Mouse (Mus musculus): ENCODE measurements at regions not wholly inside any gene's neighbourhood (a gene's known extent, or its start where the extent isn't known, plus 50 kb on each side); places are given as distances from the start of the nearest gene placed in this dataset.

GRCm38 (mm10) chr2:106553666-106554065, 139.4 kb upstream of the Mpped2 start:
- H3K4me2 ChIP-seq = no peak overlapping the region
- WGBS = 80% methylated on average over 5 of the region's 5 CpGs
- no peak for ATAC-seq (ENCODE audit: insufficient number of reproducible peaks, insufficient read depth, low FRiP score, low TSS enrichment, low read depth)
- no peak overlapping the region for H3K9ac ChIP-seq
- no peaks in the 10 kb centered on the region for H3K27me3 ChIP-seq
- H3K4me1 ChIP-seq = 0 out of 2 replicates have a peak, but pooled peaks cover 2% of the 10 kb centered on the region
- no peak overlapping the region for H3K27ac ChIP-seq
- H3K4me3 ChIP-seq = no peak overlapping the region
- no peaks in the 10 kb centered on the region for H3K36me3 ChIP-seq
- H3K9me3 ChIP-seq = no peaks in the 10 kb centered on the region

GRCm38 (mm10) chr2:106561571-106562090, 131.4 kb upstream of the Mpped2 start:
- 75% methylated on average over 3 of the region's 3 CpGs for WGBS
- no peak for ATAC-seq (ENCODE audit: insufficient number of reproducible peaks, insufficient read depth, low FRiP score, low TSS enrichment, low read depth)
- H3K9me3 ChIP-seq = no peaks in the 10 kb centered on the region

DNA sequence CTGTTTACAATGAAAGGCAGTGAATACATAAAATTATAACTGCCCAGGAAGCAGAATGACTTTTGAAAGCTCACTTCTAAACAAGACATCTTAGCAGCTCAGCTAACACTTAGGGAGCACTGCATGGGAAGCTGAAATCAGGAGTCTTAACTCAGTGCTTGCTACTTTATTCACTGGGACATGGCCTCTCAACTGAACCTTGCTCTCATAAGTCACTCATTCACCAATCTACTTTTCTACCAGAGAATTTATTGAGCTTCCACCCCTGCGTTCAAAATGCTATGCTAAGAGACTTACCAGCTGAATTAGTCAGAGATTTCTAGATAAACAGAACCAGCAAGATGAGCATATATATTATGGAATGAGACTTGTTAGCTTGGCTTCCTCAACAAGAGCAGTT, 122.8 kb upstream of the Mpped2 start:
- ATAC-seq (ENCODE audit: insufficient number of reproducible peaks, insufficient read depth, low FRiP score, low TSS enrichment, low read depth) = no peak
- Histone ChIP-seq H3K9ac (no peak overlapping the region), H3K36me3 (no peaks in the 10 kb centered on the region), H3K27me3 (no peaks in the 10 kb centered on the region), H3K4me2 (no peak overlapping the region), H3K27ac (no peak overlapping the region), H3K4me3 (no peak overlapping the region), H3K4me1 (no peaks in the 10 kb centered on the region), H3K9me3 (no peaks in the 10 kb centered on the region)
- 82% methylated on average over 1 of the region's 1 CpGs for WGBS

More at GRCm38 (mm10) chr2:106561571-106562090, 131.4 kb upstream of the Mpped2 start:
- Histone ChIP-seq H3K27ac (no peak overlapping the region), H3K36me3 (no peaks in the 10 kb centered on the region), H3K4me3 (no peak overlapping the region), H3K4me1 (no peaks in the 10 kb centered on the region), H3K4me2 (no peak overlapping the region), H3K9ac (no peak overlapping the region), H3K27me3 (no peaks in the 10 kb centered on the region)

GRCm38 (mm10) chr2:106571346-106571745, 121.7 kb upstream of the Mpped2 start:
- H3K36me3 ChIP-seq = no peaks in the 10 kb centered on the region
- no peaks in the 10 kb centered on the region for H3K9me3 ChIP-seq
- no peak for ATAC-seq (ENCODE audit: insufficient number of reproducible peaks, insufficient read depth, low FRiP score, low TSS enrichment, low read depth)
- no peak overlapping the region for H3K27ac ChIP-seq
- H3K9ac ChIP-seq = no peak overlapping the region
- no peak overlapping the region for H3K4me3 ChIP-seq
- H3K4me1 ChIP-seq = peaks cover 1% of the 10 kb centered on the region
- H3K4me2 ChIP-seq = no peak overlapping the region
- 87% methylated on average over 3 of the region's 3 CpGs for WGBS
- no peaks in the 10 kb centered on the region for H3K27me3 ChIP-seq

GRCm38 (mm10) chr2:106571913-106572312, 121.2 kb upstream of the Mpped2 start:
- WGBS = 43% methylated on average over 2 of the region's 2 CpGs

GRCm38 (mm10) chr2:106576746-106577323, 116.2 kb upstream of the Mpped2 start:
- Histone ChIP-seq H3K4me1 (peaks cover 26% of the 10 kb centered on the region), H3K9ac (no peak overlapping the region), H3K9me3 (no peaks in the 10 kb centered on the region), H3K4me3 (no peak overlapping the region), H3K36me3 (no peaks in the 10 kb centered on the region), H3K27ac (0 out of 2 replicates have a peak overlapping the region, but pooled peaks have one; percentile 28), H3K4me2 (no peak overlapping the region), H3K27me3 (no peaks in the 10 kb centered on the region)
- ATAC-seq (ENCODE audit: insufficient number of reproducible peaks, insufficient read depth, low FRiP score, low TSS enrichment, low read depth) = no peak
- WGBS = 12% methylated on average over 4 of the region's 4 CpGs

More at GRCm38 (mm10) chr2:106571913-106572312, 121.2 kb upstream of the Mpped2 start:
- Histone ChIP-seq H3K4me2 (no peak overlapping the region), H3K27me3 (no peaks in the 10 kb centered on the region), H3K4me3 (no peak overlapping the region), H3K27ac (no peak overlapping the region), H3K36me3 (no peaks in the 10 kb centered on the region), H3K4me1 (peaks cover 7% of the 10 kb centered on the region), H3K9ac (no peak overlapping the region), H3K9me3 (no peaks in the 10 kb centered on the region)
- no peak for ATAC-seq (ENCODE audit: insufficient number of reproducible peaks, insufficient read depth, low FRiP score, low TSS enrichment, low read depth)

GRCm38 (mm10) chr2:106578062-106578461, 115.0 kb upstream of the Mpped2 start:
- ATAC-seq (ENCODE audit: insufficient number of reproducible peaks, insufficient read depth, low FRiP score, low TSS enrichment, low read depth) = no peak
- Histone ChIP-seq H3K9me3 (no peaks in the 10 kb centered on the region), H3K27me3 (no peaks in the 10 kb centered on the region), H3K4me3 (no peak overlapping the region), H3K27ac (no peak overlapping the region), H3K9ac (no peak overlapping the region), H3K4me2 (no peak overlapping the region), H3K4me1 (peaks cover 29% of the 10 kb centered on the region), H3K36me3 (no peaks in the 10 kb centered on the region)
- WGBS = 61% methylated on average over 1 of the region's 1 CpGs

- Histone ChIP-seq H3K4me2 (no peak overlapping the region), H3K27me3 (no peaks in the 10 kb centered on the region), H3K4me1 (peaks cover 29% of the 10 kb centered on the region), H3K36me3 (no peaks in the 10 kb centered on the region), H3K9ac (no peak overlapping the region), H3K4me3 (no peak overlapping the region), H3K9me3 (no peaks in the 10 kb centered on the region), H3K27ac (peak overlapping the region; percentile 34; the same call in 1 of the 2 replicates)
- WGBS = 23% methylated on average over 5 of the region's 5 CpGs
- ATAC-seq (ENCODE audit: insufficient number of reproducible peaks, insufficient read depth, low FRiP score, low TSS enrichment, low read depth) = no peak; the same call in 1 of the 2 replicates
Measured at GRCm38 (mm10) chr2:106580663-106581062, 112.4 kb upstream of the Mpped2 start.

DNA sequence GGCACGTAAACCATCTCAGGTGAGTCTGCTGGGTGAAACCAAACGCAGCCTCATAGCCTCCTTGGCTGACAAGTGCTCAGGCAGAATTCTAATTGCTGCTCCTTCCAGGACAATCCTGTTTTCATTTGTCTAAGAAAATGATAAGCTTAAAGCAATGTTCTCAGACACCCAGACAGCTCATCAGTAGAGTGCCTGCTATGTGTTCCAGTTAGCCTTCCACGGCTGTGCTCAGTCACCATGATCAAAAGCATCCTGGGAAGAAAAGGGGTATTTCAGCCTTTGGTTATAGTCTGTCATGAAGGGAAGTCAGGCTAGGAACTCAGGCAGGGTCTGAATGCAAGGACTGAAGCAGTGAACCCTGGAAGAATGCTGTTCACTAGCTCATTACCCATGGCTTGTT, 71.8 kb upstream of the Mpped2 start:
- H3K9me3 ChIP-seq = no peaks in the 10 kb centered on the region
- H3K4me3 ChIP-seq = no peak overlapping the region
- no peak for ATAC-seq (ENCODE audit: insufficient number of reproducible peaks, insufficient read depth, low FRiP score, low TSS enrichment, low read depth)
- H3K36me3 ChIP-seq = no peaks in the 10 kb centered on the region
- H3K27me3 ChIP-seq = no peaks in the 10 kb centered on the region
- no peaks in the 10 kb centered on the region; the same call in 1 of the 2 replicates for H3K4me1 ChIP-seq
- no peak overlapping the region for H3K4me2 ChIP-seq
- H3K27ac ChIP-seq = no peak overlapping the region
- H3K9ac ChIP-seq = no peak overlapping the region
- 85% methylated on average over 3 of the region's 3 CpGs for WGBS

- 66% methylated on average over 5 of the region's 5 CpGs for WGBS
- no peaks in the 10 kb centered on the region; the same call in 1 of the 2 replicates for H3K4me1 ChIP-seq
- ATAC-seq (ENCODE audit: insufficient number of reproducible peaks, insufficient read depth, low FRiP score, low TSS enrichment, low read depth) = no peak
- no peaks in the 10 kb centered on the region for H3K9me3 ChIP-seq
- no peak overlapping the region for H3K27ac ChIP-seq
- H3K36me3 ChIP-seq = no peaks in the 10 kb centered on the region
- H3K4me3 ChIP-seq = no peak overlapping the region
- H3K27me3 ChIP-seq = no peaks in the 10 kb centered on the region
- no peak overlapping the region for H3K4me2 ChIP-seq
- no peak overlapping the region for H3K9ac ChIP-seq
Measured at GRCm38 (mm10) chr2:106622326-106622725, 70.7 kb upstream of the Mpped2 start.

- no peak overlapping the region for H3K9ac ChIP-seq
- no peak overlapping the region for H3K4me3 ChIP-seq
- no peak for ATAC-seq (ENCODE audit: insufficient number of reproducible peaks, insufficient read depth, low FRiP score, low TSS enrichment, low read depth)
- no peaks in the 10 kb centered on the region for H3K9me3 ChIP-seq
- no peaks in the 10 kb centered on the region for H3K36me3 ChIP-seq
- WGBS = 84% methylated on average over 2 of the region's 2 CpGs
- H3K4me2 ChIP-seq = no peak overlapping the region
- no peaks in the 10 kb centered on the region for H3K27me3 ChIP-seq
- H3K4me1 ChIP-seq = no peaks in the 10 kb centered on the region; the same call in 1 of the 2 replicates
- H3K27ac ChIP-seq = no peak overlapping the region
Measured at GRCm38 (mm10) chr2:106623680-106624079, 69.4 kb upstream of the Mpped2 start.

DNA sequence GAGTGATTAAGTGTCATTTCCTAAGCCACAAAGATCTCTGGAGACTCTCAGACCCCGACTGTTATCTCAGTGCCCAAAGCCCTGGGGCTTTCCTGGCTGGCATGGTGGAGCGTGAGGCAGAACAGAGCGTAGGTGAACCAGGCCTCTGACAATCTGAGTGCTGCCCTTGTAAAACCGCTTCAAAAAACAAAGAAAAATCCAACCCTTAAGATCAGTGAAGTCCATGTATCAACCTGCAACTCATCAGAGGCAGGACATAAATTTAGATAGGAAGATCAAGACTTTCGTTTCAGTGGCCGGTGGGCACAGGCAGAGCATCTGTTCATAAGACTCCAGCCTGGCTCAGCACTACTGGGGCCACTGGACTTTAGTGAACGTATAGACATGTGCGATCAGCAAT, 61.1 kb upstream of the Mpped2 start:
- ATAC-seq (ENCODE audit: insufficient number of reproducible peaks, insufficient read depth, low FRiP score, low TSS enrichment, low read depth) = no peak
- Histone ChIP-seq H3K9me3 (no peaks in the 10 kb centered on the region), H3K4me2 (no peak overlapping the region), H3K27me3 (no peaks in the 10 kb centered on the region), H3K4me1 (no peaks in the 10 kb centered on the region), H3K36me3 (no peaks in the 10 kb centered on the region), H3K27ac (no peak overlapping the region), H3K9ac (no peak overlapping the region), H3K4me3 (no peak overlapping the region)
- 76% methylated on average over 8 of the region's 8 CpGs for WGBS
